Mouse (Mus musculus): ENCODE data around the gene Ttc16. TPM values are rescaled to one million over a fixed set of nuclear protein-coding genes. Genes with fewer than 3 reads are reported as not detected.

The Ttc16 gene
- total RNA-seq, 2 experiments from 2014 or later: 0.41 to 0.72 TPM

Small RNAs within 50 kb of the gene (microRNA-seq; reads per million reads assigned to microRNA genes)
- gene Mir2861 (not detected), gene Mir3960 (not detected)

Other genes starting within 250 kb of the Ttc16 start
- 10 to 100 TPM; 53.6 to 68.9 TPM for gene Fam102a, start 240.3 kb downstream of the Ttc16 start, total RNA-seq (2021)
- gene Dpm2, start 204.8 kb downstream of the Ttc16 start, total RNA-seq (2021): 10 to 100 TPM; 74.8 to 77.0 TPM
- 10 to 100 TPM in 1 of 2 experiments, 1 to 10 TPM in 1; 9.2 to 11.7 TPM for gene Pip5kl1, start 200.8 kb downstream of the Ttc16 start, total RNA-seq (2021)
- gene 9430097D07Rik, start 199.9 kb downstream of the Ttc16 start, total RNA-seq (2021): 1 to 10 TPM; 1.1 to 1.4 TPM
- gene St6galnac4, start 188.5 kb downstream of the Ttc16 start, total RNA-seq (2021): 10 to 100 TPM; 36.7 to 39.1 TPM
- gene St6galnac6, start 175.9 kb downstream of the Ttc16 start, total RNA-seq (2021): 100 to 1,000 TPM; 121 to 135 TPM
- gene Ak1, start 153.9 kb downstream of the Ttc16 start, total RNA-seq (2021): 100 to 1,000 TPM; 152 to 173 TPM
- 10 to 100 TPM; 22.0 to 26.1 TPM for gene Eng, start 129.0 kb downstream of the Ttc16 start, total RNA-seq (2021)
- 10 to 100 TPM in 1 of 2 experiments, 1 to 10 TPM in 1; 6.0 to 10.5 TPM for gene Fpgs, start 71.5 kb downstream of the Ttc16 start, total RNA-seq (2021)
- gene Cdk9, start 62.6 kb downstream of the Ttc16 start, total RNA-seq (2021): 100 to 1,000 TPM; 105 to 117 TPM
- gene Sh2d3c, start 54.6 kb downstream of the Ttc16 start, total RNA-seq (2021): 10 to 100 TPM; 33.3 to 45.8 TPM
- 1 to 10 TPM; 2.5 to 3.2 TPM for gene 6330409D20Rik, start 34.6 kb downstream of the Ttc16 start, total RNA-seq (2021)
- 10 to 100 TPM; 27.8 to 29.9 TPM for gene Tor2a, start 18.4 kb downstream of the Ttc16 start, total RNA-seq (2021)
- 1 to 10 TPM; 7.2 to 9.2 TPM for gene Ptrh1, start 153 bp upstream of the Ttc16 start, total RNA-seq (2021)
- under 1 TPM in 1 of 2 experiments, not detected in 1; 0.29 TPM for gene Cfap157, start 8.8 kb upstream of the Ttc16 start, total RNA-seq (2021)
- gene Stxbp1, start 71.6 kb upstream of the Ttc16 start, total RNA-seq (2021): 1,000 to 10,000 TPM in 1 of 2 experiments, 100 to 1,000 TPM in 1; 963 to 1,065 TPM
- gene Fam129b, start 100.5 kb upstream of the Ttc16 start, total RNA-seq (2021): 10 to 100 TPM; 22.6 to 23.7 TPM
- gene Rpl12, start 185.9 kb upstream of the Ttc16 start, total RNA-seq (2021): 100 to 1,000 TPM; 107 to 115 TPM
- gene Lrsam1, start 186.0 kb upstream of the Ttc16 start, total RNA-seq (2021): 10 to 100 TPM; 34.7 to 36.2 TPM
- 10 to 100 TPM; 26.9 to 27.1 TPM for gene Slc2a8, start 206.4 kb upstream of the Ttc16 start, total RNA-seq (2021)

Data from left cerebral cortex, postnatal 36 days (tissue).